Mouse (Mus musculus): Measurements from ENCODE around the gene Nup85. TPM values are rescaled to one million over a fixed set of nuclear protein-coding genes. Genes with fewer than 3 reads are reported as not detected.
"Not testable (repeated sequence)": the region's sequence is repeated elsewhere in the genome, so short reads cannot be mapped to it uniquely, and the experiment has no call there.

The Nup85 gene
- 10 to 100 TPM; 44.5 to 44.9 TPM for total RNA-seq (2021)

DNA sequence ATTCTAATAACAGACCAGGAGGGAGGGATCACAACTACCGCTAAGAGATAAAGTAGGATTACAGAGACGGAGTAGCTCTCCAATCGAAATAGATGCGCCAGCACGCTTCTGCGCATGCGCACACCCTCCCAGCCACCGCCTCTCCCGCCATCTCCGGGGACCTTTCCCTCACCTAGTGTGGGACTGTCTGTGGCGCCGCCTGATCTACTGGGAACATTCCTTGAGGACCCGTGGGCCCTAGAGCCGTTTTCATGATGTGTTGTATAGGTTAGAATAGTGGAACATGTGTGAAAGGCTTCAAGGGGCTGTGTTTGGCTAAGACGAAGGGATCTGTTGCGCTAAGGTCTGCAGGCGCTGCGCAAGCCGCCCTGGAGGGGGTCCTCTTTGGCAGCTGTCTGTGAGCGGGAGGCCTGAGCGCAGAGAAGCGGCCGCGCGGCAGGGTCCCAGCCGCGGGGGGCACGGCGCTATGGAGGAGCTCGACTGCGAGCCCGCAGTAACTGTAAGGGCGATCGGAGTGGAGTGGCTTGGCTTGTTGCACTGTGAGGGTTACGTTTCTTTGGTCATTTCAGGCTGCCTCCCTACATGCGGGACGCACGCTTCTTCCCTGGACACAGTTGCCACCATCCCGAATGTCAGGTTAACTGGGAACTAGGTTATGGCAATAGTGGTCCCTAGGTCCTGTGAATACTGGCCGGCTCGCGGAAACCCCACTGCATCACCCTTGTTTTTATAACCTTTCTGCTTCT lies at the start of gene Nup85:
Gene Nup85, plus strand, starts transcription at position 371 of the 746 bp plus-strand sequence.
- DNase-seq (ENCODE audit: extremely low spot score in 1 of 2, low spot score in 1 of 2), result peak; percentile 97 to 99

DNA sequence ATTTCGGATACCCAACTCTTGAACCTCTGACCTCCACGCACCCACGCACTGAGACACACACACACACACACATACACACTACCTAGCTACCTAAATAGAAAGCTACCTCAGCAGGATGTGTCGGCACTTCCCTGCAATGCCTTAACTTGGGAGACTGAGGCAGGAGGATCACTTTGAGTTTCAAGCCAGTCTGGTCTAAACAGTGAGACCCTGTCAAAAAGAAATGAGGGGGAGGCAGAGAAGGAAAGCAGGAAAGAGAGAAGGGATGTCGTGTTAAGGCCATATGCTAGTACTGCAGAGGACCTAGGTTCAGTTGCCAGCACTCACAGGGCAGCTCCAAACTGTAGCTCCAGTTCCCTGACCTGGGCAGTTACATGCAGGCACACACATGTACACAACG lies 49.2 kb upstream of the Nup85 start:
- no peak for DNase-seq (ENCODE audit: extremely low spot score in 1 of 2, low spot score in 1 of 2)

DNA sequence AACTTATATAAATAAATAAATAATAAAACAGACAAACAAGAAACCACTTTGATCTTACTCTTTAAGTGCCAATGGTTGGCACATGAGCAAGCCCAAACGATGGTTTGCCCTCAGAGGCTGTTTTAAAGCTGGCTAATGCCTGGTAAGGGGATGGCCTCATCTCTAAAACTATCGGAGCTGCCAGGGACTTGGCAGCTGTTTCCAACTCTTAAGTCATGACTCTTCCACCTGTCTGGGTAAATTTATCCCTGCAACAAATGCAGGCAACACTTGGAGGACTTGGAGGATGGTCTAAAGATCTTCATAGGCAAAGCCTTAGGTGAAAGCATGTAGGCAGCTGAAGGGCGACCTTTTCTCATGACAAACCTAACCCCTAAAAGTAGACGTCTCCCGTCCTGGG lies 47.3 kb upstream of the Nup85 start:
- no peak for DNase-seq (ENCODE audit: extremely low spot score in 1 of 2, low spot score in 1 of 2)

DNA sequence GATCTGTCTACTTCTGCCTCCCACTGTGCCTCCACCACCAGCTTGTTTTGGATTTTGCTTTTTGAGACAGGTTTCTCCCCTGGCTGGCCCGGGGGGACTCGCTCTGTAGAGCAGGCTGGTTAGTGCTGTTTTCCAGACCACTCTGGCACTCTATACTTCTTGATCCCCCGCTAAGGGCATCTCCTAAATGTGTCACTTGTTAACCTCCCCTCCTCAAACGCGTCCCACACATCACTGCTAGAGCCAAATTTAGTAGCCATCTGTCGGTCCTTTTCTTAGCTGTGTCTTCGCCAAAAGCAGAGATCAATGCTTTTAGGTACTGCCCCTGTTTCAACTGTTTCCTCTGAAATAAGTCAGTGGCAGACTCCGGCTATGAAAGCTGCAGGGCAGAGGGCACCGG lies 45.5 kb upstream of the Nup85 start:
- DNase-seq (ENCODE audit: extremely low spot score in 1 of 2, low spot score in 1 of 2), result no peak

DNA sequence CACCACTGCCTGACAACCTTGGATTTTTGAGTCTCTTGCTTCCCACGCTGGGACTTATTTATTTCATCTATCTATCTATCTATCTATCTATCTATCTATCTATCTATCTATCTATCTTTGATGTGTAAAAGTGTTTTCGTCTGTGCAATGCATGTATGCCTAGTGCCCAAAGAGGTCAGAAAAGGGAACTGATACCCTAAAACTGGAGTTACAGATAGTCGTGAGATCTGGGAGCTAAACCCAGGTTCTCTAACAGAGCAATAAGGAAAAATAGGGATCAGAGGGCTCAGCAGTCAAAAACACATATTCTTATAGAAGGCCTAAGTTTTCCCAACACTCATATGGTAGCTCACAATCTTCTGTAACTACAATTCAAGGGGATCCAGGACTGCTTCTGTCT lies 44.7 kb upstream of the Nup85 start:
- DNase-seq (ENCODE audit: extremely low spot score in 1 of 2, low spot score in 1 of 2), result no peak

DNA sequence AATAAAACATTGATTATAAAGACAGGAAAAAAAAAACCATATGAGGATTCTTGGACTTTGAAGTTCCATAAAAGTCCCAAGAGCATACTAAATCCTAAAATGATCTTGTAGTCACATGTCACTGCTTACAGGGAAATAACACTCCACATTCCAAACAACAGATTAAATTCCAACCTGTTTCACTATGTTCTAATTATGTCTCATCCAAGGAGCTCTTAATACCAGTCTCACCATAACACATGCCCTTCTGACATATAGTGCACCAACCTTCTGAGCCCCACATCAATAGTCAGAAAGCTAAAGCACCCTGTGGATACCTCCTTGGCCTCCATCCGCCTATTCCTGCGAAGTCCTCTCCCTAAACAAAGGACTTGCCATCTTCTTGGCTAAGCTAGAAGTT lies 44.0 kb upstream of the Nup85 start:
- no peak for DNase-seq (ENCODE audit: extremely low spot score in 1 of 2, low spot score in 1 of 2)

DNA sequence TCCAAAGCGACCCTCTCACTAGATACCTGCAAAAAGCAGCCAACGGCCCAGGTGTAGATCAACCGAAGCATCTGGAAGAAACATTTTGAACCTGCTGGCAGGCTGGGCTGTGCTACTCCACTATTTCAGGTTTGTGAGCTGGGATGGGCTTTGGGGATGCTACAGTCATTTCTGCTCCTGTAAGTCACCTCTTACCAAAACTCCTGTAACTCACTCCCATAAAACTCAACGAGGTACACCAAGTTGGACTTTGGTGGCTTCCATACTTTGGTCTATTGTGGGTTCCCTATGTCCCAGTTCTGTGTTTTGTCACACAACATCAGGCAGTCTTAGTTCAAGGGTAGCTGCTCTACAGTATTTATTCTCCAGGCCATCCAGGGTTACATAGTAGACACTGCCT lies 43.2 kb upstream of the Nup85 start:
- no peak for DNase-seq (ENCODE audit: extremely low spot score in 1 of 2, low spot score in 1 of 2)

DNA sequence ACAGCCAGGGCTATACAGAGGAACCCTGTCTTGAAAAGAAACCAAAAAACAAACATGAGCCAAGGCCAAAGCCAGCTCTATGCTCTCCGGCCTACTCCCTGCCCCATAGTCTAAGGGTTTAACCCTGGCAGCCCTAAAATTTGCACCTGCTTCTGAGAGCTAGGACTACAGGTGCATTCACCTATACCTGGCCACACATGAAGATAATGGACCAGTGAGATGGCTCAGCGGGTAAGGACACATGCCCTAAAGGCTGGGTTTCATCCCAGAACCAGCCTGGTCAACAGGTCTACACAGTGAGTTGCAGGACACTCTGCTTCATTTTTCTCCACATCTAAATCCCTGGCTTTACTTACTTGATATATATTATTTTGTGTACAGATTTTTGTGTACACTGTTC lies 42.0 kb upstream of the Nup85 start:
- no peak for DNase-seq (ENCODE audit: extremely low spot score in 1 of 2, low spot score in 1 of 2)

DNA sequence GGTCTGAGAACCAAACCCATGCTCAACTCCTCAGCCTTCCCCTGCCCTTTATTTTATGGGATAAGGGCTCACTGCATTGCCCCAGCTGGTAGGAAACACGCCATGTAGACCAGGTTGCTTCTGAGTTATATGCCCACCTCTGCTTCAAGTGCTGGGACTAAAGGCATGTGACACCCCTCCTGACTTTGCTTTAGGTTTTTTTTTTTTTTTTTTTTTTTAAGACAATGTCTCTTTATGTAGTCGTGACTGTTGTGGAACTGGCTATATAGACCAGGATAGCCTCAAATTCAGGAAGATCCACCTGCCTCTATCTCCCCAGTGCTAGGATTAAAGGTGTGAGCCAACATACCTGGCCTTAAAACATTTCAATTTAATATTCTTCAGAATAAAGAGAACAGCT lies 41.5 kb upstream of the Nup85 start:
- DNase-seq (ENCODE audit: extremely low spot score in 1 of 2, low spot score in 1 of 2), result no peak

DNA sequence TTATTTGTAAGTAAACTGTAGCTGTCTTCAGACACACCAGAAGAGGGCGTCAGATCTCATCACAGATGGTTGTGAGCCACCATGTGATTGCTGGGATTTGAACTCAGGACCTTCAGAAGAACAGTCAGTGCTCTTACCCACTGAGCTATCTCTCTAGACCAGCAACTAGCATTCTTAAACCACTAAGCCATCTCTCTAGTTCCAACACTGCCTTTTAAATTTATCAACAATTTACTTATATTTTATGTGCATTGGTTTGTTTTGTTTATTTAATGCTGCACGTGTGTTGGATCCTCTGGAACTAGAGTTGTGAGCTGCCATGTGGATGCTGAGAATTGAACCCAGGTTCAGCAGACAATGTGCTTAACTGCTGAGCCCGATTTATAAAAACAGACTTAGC lies 37.8 kb upstream of the Nup85 start:
- DNase-seq (ENCODE audit: extremely low spot score in 1 of 2, low spot score in 1 of 2), result not testable (repeated sequence)

DNA sequence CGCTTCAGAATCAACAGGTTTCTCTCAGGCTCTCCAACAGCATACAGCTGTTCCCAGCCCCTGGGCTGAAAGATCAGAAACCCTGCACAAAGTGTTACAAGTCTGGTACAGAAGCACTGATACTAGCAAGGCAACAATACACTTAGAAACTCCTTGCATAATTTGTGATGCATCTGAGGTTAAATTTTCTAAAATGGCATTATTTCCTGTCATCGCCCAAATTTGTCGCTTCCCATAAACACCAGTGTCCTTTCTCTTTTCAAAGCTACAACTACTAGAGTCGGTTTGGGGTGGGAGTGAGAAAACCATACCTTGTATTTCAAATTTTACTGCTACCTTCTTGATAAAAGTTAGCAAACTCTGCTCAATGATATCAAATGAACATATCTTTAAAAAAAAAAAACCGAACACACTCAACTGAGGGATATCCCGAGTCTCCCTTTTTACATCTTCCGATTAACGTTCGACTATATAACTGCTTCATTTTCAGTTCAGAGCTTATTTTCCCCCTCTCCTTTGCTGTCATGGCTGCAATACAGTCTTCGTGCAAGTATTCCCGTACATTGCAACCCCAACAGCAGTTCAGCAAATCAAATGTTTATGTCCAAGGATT lies 29.4 kb upstream of the Nup85 start:
- DNase-seq (ENCODE audit: extremely low spot score in 1 of 2, low spot score in 1 of 2), result no peak

DNA sequence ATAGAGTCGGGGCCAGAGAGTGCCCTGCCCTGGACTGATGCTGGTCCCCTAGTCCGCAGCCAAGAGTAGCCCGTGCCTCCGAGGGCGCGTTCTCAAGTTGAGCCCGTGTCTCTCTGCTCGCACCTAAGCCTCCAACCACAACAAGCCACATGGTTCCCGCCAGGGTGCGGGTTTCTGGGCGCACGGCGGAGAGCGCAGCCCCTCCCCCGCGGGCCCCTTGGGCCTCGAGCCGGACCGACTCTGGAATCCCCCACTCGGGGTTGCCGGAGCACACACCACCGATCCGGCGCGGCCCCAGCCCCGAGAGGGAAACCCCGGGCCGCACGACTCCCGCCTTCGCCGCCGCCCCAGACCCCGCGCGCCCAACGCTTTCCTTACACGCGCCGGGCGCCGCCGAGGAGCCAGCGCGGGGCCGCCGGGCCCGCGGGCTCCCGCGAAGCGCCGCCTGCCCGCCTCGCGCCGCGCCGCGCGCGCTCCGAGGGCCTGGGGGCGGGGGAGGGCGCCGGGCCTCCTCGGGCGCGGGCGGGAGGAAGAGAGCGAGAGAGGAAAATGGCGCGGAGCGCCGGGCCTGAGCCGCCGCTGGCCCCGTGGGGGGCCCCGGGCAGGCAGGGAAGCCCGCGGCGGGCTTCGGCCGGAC lies 28.7 kb upstream of the Nup85 start:
- DNase-seq (ENCODE audit: extremely low spot score in 1 of 2, low spot score in 1 of 2), result peak; percentile 30 to 54

DNA sequence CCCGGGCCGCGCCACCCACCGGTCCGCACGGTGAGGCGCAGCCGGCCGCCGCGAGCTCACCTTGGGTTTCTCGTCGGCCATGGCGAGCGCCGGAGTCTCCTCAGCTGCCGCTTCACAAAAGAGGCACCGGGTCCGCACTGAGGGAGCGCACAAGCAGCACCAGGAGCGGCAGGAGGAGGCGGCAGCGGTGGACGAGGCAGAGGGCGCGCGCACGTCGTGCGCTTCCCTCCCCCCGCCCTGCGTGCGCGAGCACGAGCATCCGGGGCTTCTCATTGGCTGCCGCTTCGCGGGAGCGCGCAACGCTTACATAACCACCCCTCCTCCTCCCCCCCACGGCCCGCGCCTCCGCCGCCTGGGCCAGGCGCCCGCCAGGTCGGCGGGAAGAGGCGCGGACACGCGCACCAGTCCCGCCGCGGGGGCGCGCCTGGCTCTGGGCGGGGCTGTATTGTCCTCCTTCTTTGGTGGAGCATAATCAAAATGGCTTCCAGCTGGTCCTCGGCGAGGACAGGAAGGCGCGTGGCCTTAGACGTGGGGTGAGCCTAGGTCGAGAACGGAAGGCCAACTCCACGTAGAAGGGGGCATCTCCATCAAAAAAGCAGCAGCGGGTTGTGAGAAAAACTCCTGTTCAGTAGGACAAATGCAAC lies 28.1 kb upstream of the Nup85 start, which contains the start of gene Sumo2:
Gene Sumo2, minus strand, starts transcription at position 239 of the 644 bp plus-strand sequence.
- peak; percentile 97 to 98 for DNase-seq (ENCODE audit: extremely low spot score in 1 of 2, low spot score in 1 of 2)

DNA sequence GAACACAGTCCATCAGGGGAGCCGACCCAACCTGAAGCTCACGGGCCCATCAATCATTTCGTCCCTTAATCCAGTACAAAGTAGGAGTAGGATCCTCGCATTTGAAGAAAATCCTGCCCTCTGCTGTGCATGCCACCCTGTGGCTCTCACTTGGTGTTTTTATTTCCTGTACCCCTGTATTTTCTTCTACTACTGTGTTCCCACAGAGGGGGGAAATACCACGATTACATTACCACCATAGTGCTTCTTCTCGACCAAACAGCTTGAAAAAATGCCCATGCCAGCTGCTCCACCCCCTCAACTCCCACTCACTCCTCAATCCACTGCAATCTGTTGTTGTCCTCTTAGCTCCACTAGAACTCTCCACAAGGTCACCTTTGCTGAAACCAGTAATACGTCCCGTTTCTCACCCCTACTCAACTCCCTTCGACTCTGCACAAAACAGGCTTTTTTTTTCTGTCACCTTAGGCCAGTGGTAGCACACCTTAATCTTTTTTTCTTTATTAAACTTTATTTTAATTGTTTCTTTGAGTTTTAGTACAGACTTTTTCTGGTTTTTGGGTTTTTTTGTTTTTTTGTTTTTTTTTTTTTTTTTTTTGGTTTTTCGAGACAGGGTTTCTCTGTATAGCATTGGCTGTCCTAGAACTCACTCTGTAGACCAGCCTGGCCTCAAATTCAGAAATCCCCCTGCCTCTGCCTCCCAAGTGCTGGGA lies 27.2 kb upstream of the Nup85 start:
- DNase-seq (ENCODE audit: extremely low spot score in 1 of 2, low spot score in 1 of 2), result no peak

DNA sequence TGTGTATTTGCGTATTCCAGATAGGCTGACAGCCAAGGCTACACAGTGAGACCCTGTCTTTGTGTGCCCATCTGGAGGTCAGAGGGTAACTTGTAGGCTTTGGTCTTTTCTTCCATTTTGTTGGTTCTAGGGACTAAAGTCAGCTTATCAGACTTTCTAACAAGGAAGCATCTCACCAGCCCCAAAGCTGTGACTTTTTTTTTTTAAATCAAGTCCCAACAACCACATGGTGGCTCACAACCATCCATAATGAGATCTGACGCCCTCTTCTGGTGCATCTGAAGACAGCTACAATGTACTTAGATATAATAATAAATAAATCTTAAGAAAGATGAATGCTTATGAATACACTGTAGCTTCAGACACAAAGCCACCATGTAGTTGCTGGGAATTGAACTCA lies 26.2 kb upstream of the Nup85 start:
- DNase-seq (ENCODE audit: extremely low spot score in 1 of 2, low spot score in 1 of 2), result no peak

DNA sequence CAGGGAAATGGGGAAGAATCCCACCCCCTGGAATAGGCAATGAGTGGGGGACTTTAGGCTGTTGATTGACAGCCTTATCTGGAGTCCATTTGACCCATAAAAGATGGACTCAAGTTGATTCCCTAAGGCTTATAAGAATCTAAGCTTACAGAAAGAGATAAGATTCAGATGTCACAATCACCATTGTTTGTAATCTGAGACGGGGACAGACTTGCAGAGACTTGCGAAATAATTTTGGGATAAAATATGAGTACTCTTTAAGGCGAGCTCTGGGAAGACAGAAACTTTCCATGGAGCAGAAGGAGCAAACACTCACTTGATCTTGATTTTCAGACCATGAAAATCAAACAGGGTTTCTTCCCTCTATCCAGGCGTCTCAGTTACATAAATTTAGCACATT lies 20.7 kb upstream of the Nup85 start:
- DNase-seq (ENCODE audit: extremely low spot score in 1 of 2, low spot score in 1 of 2), result no peak

DNA sequence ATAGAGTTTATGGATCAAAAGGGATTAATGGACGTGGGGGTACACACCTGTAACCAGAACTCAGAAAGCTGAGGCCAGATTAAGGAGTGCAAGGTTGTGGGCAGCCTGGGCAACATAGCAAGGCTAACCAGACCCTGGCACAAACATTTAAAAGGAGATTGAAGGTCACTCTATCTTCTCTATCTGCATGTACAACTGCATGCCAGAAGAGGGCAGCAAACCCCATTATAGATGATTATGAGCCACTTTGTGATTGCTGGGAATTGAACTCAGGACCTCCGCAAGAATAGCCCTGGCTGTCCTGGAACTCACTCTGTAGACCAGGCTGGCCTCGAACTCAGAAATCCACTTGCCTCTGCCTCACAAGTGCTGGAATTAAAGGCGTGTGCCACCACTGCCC lies 11.5 kb upstream of the Nup85 start:
- no peak for DNase-seq (ENCODE audit: extremely low spot score in 1 of 2, low spot score in 1 of 2)

DNA sequence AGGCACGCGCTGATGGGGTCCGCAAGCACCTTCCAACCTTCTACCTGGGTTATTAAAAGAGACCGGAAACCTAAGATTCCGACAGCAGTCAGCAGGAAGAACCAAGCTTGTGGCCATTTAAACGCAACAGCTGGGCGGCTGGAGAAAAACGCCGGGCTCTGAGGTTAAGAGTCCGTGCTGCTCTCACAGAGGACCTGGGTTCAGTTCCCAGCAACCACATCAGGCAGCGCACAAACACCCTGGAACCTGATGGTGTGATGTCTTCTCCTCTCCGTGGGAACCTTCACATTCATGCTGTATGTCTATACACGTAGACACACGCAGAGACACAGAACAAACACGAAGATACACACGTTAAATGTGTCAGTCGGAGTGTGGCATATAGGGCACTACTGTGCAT lies 8.5 kb upstream of the Nup85 start:
- no peak for DNase-seq (ENCODE audit: extremely low spot score in 1 of 2, low spot score in 1 of 2)

DNA sequence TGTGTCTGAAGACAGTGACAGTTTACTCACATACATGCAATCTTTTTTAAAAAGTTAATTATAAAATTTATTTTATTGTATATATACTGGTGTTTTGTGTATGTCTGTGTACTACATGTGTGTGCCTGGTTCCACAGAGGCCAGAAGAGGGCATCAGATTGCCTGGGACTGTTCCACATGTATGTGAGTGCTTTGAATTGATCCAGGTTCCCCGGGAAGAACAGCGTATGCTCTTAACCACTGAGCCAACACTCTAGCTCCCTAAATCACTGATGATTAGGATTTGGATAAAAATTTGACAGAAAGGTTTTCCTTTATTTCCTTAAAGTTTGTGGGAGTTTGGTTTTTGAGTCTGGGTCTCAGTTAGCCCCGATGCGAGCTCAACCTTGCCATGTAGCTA lies 828 bp upstream of the Nup85 start:
- DNase-seq (ENCODE audit: extremely low spot score in 1 of 2, low spot score in 1 of 2), result no peak

DNA sequence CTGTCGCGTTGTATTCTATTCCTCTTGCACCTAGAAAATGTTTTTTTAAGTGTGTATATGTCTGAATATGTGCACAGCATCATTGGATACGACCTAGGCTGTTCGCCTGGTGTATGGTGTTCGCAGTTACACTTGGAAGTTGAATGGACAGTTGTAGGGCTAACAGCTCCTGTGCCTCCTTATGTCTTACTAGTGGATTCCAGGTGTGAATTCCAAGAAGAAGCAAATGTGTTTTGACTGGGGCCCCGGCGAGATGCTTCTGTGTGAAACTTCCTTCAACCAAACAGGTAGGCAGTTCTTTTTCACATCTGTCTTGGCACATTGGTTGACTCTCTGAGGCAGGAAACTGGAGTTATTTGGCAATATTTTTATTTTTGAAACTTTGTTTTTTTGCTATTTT lies 727 bp downstream of the Nup85 start:
- no peak for DNase-seq (ENCODE audit: extremely low spot score in 1 of 2, low spot score in 1 of 2)

DNA sequence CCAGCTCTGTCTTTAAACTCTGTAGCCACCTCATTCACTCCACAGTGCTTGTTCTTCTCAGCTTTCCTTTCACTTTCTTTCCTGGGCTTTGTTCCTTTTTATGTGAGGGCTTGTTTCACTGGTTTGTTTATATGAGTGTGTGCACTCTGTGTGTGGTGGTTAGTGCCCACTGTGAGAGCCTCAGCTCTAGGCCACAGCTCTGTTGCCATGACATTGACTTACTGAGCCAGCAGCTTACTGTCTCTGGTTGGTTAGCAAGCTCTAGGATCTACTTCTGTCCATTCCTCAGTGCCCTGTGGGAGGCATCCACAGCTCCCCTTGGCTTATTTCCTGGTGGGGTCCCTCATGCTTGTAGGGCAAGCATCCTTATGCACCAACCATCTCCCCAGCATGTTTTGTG lies 14.8 kb downstream of the Nup85 start:
- no peak for DNase-seq (ENCODE audit: extremely low spot score in 1 of 2, low spot score in 1 of 2)

Data from layer of hippocampus, postnatal 25 days (tissue).